In genomic region chr16:11269808-11270207, GRCm38 (mm10) we compare ENCODE assay signal across 27 mouse cellular contexts. TPM values are rescaled to one million over a fixed set of nuclear protein-coding genes. Genes with fewer than 3 reads are reported as not detected.
A peak's percentile ranks its signal among the peaks of the same experiment; 100 is the strongest.
DNase-seq lines count a peak whose midpoint lies in the region; ATAC-seq and TF ChIP-seq lines count a peak whose summit lies in the region.
"Had no signal": no experiment of that assay in that cellular context is flagged by ENCODE, and none has a peak within 500 bp of the region (broad histone marks: within the 10 kb centered on the region; RNA-seq: fewer than 3 reads in every experiment).

No protein-coding gene starts in this region.

- no peak for ATAC-seq in limb, embryonic 11.5 days (ENCODE audit: insufficient number of reproducible peaks, low FRiP score, low TSS enrichment, low read depth)
- 0 out of 2 replicates have a peak, but pooled peaks have one; percentile 64 for ATAC-seq in stomach, postnatal 0 days (ENCODE audit: low FRiP score, low TSS enrichment)
- ATAC-seq: forebrain, postnatal 0 days; hindbrain, postnatal 0 days; intestine, postnatal 0 days had no signal

- H3K27me3 ChIP-seq in limb, embryonic 11.5 days (ENCODE audit: control insufficient read depth, insufficient read depth, low read length), result no peaks in the 10 kb centered on the region
- no peaks in the 10 kb centered on the region for H3K27me3 ChIP-seq in stomach, postnatal 0 days (ENCODE audit: control insufficient read depth, insufficient read depth, low read length)
- H3K27me3 ChIP-seq: embryonic facial prominence, embryonic 15.5 days; kidney, embryonic 15.5 days had no signal

- H3K9me3 ChIP-seq in limb, embryonic 11.5 days (ENCODE audit: control insufficient read depth, low read length), result no peaks in the 10 kb centered on the region
- no peaks in the 10 kb centered on the region for H3K9me3 ChIP-seq in stomach, postnatal 0 days (ENCODE audit: control insufficient read depth, low read length)
- H3K9me3 ChIP-seq: embryonic facial prominence, embryonic 15.5 days; kidney, embryonic 15.5 days; midbrain, embryonic 10.5 days had no signal

- H3K4me3 ChIP-seq in limb, embryonic 11.5 days (ENCODE audit: low read depth, low read length), result no peak overlapping the region
- no peak overlapping the region for H3K4me3 ChIP-seq in stomach, postnatal 0 days (ENCODE audit: low read depth, low read length)
- H3K4me3 ChIP-seq: embryonic facial prominence, embryonic 15.5 days; kidney, embryonic 15.5 days; midbrain, embryonic 10.5 days had no signal

- TF ChIP-seq CTCF in stomach, postnatal 0 days (IDR thresholded peaks at IDR 0.05; ENCODE audit: low read depth), result no peak

- H3K9ac ChIP-seq in limb, embryonic 11.5 days (ENCODE audit: low read length), result no peak overlapping the region
- H3K9ac ChIP-seq in stomach, postnatal 0 days (ENCODE audit: low read length), result no peak overlapping the region
- H3K9ac ChIP-seq: embryonic facial prominence, embryonic 15.5 days; forebrain, postnatal 0 days; kidney, embryonic 15.5 days had no signal

- H3K4me2 ChIP-seq in limb, embryonic 11.5 days (ENCODE audit: low read depth, severe bottlenecking), result no peak overlapping the region
- H3K4me2 ChIP-seq in stomach, postnatal 0 days (replicated peaks; ENCODE audit: low read depth), result no peak overlapping the region
- H3K4me2 ChIP-seq: embryonic facial prominence, embryonic 15.5 days; heart, embryonic 11.5 days; kidney, embryonic 15.5 days had no signal

- intact Hi-C loops in gastrocnemius, postnatal 36 days (cut with DNase I), result no loop called here

- no peak overlapping the region for H3K27ac ChIP-seq in limb, embryonic 11.5 days (replicated peaks; ENCODE audit: low read depth, low read length)
- H3K27ac ChIP-seq in stomach, postnatal 0 days (replicated peaks), result no peak overlapping the region
- H3K27ac ChIP-seq: embryonic facial prominence, embryonic 15.5 days; hindbrain, postnatal 0 days; kidney, embryonic 15.5 days; macrophage; midbrain, embryonic 10.5 days had no signal

- WGBS in limb, embryonic 11.5 days, result 30% methylated on average over 6 of the region's 6 CpGs
- WGBS in stomach, postnatal 0 days, result 30% methylated on average over 6 of the region's 6 CpGs

- TF ChIP-seq EP300 in stomach, postnatal 0 days (optimal IDR thresholded peaks at IDR 0.05), result no peak

- no peaks in the 10 kb centered on the region for H3K36me3 ChIP-seq in limb, embryonic 11.5 days (ENCODE audit: control insufficient read depth, insufficient read depth, low read length)
- H3K36me3 ChIP-seq in stomach, postnatal 0 days (ENCODE audit: control insufficient read depth, insufficient read depth, low read length), result no peaks in the 10 kb centered on the region
- H3K36me3 ChIP-seq: embryonic facial prominence, embryonic 15.5 days; kidney, embryonic 15.5 days; midbrain, embryonic 10.5 days had no signal

- 0 out of 2 replicates have a peak, but pooled peaks cover 4% of the 10 kb centered on the region for H3K4me1 ChIP-seq in limb, embryonic 11.5 days (ENCODE audit: control insufficient read depth, insufficient read depth, low read length)
- no peaks in the 10 kb centered on the region for H3K4me1 ChIP-seq in stomach, postnatal 0 days (replicated peaks; ENCODE audit: control insufficient read depth, insufficient read depth)
- H3K4me1 ChIP-seq: embryonic facial prominence, embryonic 15.5 days; kidney, embryonic 15.5 days had no signal

- DNase-seq in kidney, postnatal 36 days, result peak; percentile 15 to 40
- no peak for DNase-seq in kidney, postnatal 14 days
- peak; percentile 21 for DNase-seq in urinary bladder, postnatal 14 days (ENCODE audit: low spot score)
- DNase-seq in urinary bladder, adult 2 months (ENCODE audit: low spot score), result no peak
- DNase-seq in limb, embryonic 11.5 days (ENCODE audit: low spot score), result peak; percentile 24
- peak; percentile 34 for DNase-seq in stomach, postnatal 0 days (ENCODE audit: low spot score)
- no peak for DNase-seq in testis, postnatal 10 days (ENCODE audit: low spot score)
- no peak for DNase-seq in gastrocnemius, postnatal 36 days
- DNase-seq: cerebellum, adult 8-10 months; forebrain, postnatal 0 days; left cerebral cortex, postnatal 4 days; right cerebral cortex, postnatal 14 days; spleen, adult 18-20 months; thymus, adult 2 months had no signal

RNA-seq across cellular contexts. Expression of gene Gspt1, which starts 15.7 kb away (rescaled TPM):
- polyA plus RNA-seq in urinary bladder, adult 2 months (2012; rRNA removed), result 44.5 and 55.8 TPM in 2 replicates
- polyA plus RNA-seq in limb, embryonic 11.5 days (2014; fragmentation: Nextera tagmentation; extraction: Ambion mirVana), result 119 and 123 TPM in 2 replicates
- 44.6 and 46.4 TPM in 2 replicates for polyA plus RNA-seq in stomach, postnatal 0 days (2015; fragmentation: Nextera tagmentation; extraction: Ambion mirVana)
- total RNA-seq in gastrocnemius, postnatal 36 days (2021), result 10 to 100 TPM; 54.4 to 62.0 TPM

RNA-seq across cellular contexts. Expression of gene Tnfrsf17, which starts 43.8 kb away (rescaled TPM):
- 0.96 and 1.9 TPM in 2 replicates for polyA plus RNA-seq in urinary bladder, adult 2 months (2012; rRNA removed)
- not detected in 2 replicates for polyA plus RNA-seq in limb, embryonic 11.5 days (2014; fragmentation: Nextera tagmentation; extraction: Ambion mirVana)
- 0.12 TPM in 1 of 2 replicates, not detected in the other for polyA plus RNA-seq in stomach, postnatal 0 days (2015; fragmentation: Nextera tagmentation; extraction: Ambion mirVana)
- not detected for total RNA-seq in gastrocnemius, postnatal 36 days (2021)
- total RNA-seq: adrenal gland, adult 18-20 months; common myeloid progenitor, adult 5-6 weeks; forebrain, postnatal 0 days; heart, postnatal 25 days; left cerebral cortex, postnatal 4 days; midbrain, postnatal 0 days; neutrophil, adult 5-6 weeks had no signal
- polyA plus RNA-seq: C2C12; embryonic facial prominence, embryonic 15.5 days; heart, embryonic 11.5 days; hindbrain, postnatal 0 days; intestine, postnatal 0 days; kidney, embryonic 15.5 days; macrophage had no signal

RNA-seq across cellular contexts. Expression of gene Snx29, which starts 52.9 kb away (rescaled TPM):
- 8.1 and 8.6 TPM in 2 replicates for polyA plus RNA-seq in urinary bladder, adult 2 months (2012; rRNA removed)
- 9.5 and 10.3 TPM in 2 replicates for polyA plus RNA-seq in limb, embryonic 11.5 days (2014; fragmentation: Nextera tagmentation; extraction: Ambion mirVana)
- 4.8 and 5.2 TPM in 2 replicates for polyA plus RNA-seq in stomach, postnatal 0 days (2015; fragmentation: Nextera tagmentation; extraction: Ambion mirVana)
- total RNA-seq in gastrocnemius, postnatal 36 days (2021), result 10 to 100 TPM in 1 of 2 experiments, 1 to 10 TPM in 1; 7.8 to 10.7 TPM

Comparison
In these comparisons a context has a peak if more than half of its experiments do, and no peak if none do; other contexts are left out.
1. DNase-seq: peak in kidney, postnatal 36 days (2 of 2), urinary bladder, postnatal 14 days (single experiment), limb, embryonic 11.5 days (single experiment) and stomach, postnatal 0 days (single experiment); none in kidney, postnatal 14 days (single experiment), urinary bladder, adult 2 months (single experiment), testis, postnatal 10 days (single experiment) and gastrocnemius, postnatal 36 days (0 of 2).